Mouse (Mus musculus) retina, embryonic 14.5 days (tissue): Measurements from ENCODE around the gene Sorcs3.

Experiments used
- DNase-seq: peaks from one replicate; pipeline ENCODE4 v3.0.0-alpha.2; 2015; ENCODE audit warnings: low spot score

Gene Sorcs3

GRCm38 (mm10) chr19:48839418-48839817, 633.6 kb downstream of the Sorcs3 start:
- DNase-seq = no peak

DNA sequence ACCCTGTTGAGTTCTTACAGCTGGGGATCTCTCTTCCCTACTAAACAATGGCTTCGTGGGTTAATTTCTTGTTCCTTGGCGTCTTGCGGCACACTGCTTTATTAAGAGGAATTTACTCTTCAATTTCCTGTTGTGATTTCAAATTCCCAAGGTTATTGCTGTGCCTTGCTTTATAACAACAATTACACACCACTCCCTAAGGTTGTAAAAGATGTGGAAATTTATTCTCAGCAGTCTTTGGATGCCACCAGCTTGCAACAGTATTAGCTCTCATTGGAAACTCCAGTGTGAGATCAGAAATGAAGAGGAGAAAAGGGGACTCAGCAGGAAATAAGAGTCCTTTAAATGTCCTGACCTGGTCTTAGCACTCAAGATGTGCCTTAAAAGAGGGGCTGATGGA, 641.9 kb downstream of the Sorcs3 start:
- DNase-seq = no peak

- no peak for DNase-seq
Measured at GRCm38 (mm10) chr19:48850466-48850865, 644.6 kb downstream of the Sorcs3 start.
